Mouse (Mus musculus): ENCODE data around the gene Ifrd2.
"Not testable (repeated sequence)": the region's sequence is repeated elsewhere in the genome, so short reads cannot be mapped to it uniquely, and the experiment has no call there.

Gene Ifrd2

DNA sequence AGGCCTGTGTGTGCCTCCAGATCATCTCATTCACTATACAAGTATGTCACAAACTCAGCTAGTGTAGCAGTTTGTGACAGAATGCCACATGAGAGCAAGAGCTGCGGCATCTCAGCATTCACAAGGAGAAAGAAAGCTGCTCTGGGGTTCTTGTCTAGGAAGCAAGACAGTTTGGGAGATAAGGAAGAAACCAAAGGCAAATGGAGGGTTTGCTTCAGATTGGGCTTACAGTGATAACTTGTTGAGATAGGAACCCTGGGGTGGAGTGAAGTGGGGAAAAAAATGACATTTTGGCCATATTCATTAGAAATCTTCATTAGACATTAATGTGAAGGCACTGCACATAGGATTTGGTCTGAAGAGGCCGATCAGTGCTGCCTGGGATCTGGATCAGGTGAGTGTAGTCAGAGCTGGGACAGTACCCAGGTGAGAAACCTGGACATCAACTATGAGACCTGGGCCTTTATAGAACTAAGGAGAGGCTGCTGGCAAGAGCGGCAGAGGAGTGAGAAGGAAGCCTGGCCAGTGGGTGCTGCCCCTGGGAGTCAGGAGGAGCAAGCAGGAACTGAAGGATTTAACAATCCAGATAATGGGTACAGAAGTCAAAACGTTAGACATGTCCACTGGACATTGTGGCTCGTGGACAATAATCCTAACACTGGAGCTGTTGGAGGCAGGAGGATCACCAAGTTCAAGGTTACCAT lies 34.6 kb upstream of the Ifrd2 start:
- no peak for DNase-seq

DNA sequence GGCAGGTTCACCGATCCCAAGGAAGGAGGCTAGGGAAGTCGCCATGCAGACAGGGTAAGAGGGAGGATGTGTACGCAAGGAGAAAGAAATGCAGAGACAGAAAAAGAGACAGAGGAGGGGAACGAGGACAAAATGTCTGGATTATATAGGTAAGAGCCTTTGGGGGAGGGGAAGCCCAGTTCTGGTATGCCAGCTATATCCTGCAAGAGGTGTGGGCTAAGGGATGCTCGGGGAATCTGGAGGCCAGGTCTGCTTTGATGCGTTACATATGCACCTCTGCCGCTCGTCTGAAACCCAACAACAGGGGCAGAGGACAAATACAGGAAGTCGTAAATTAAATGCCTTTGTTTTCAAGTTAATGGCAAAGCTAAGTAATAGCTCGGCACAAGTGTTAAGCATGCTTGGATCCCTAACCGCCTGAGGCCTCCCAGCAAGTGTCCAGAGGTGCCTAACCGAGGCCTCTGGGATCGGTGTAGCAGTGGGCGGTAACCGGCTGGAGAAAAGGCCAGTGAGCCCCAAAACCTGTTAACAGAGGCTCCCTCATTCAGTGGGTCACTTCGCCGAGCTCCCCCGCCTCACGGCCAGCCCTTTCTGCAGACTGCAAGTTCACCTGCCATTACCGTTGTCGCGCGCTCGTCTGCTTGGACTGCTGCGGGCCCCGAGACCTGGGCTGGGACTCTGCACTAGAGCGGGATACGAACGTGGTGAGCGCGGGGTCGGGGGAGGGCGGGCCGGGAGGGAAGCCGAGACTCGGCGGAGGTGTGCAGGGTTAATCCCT lies 33.7 kb upstream of the Ifrd2 start:
- DNase-seq, result peak in 1 of 2 experiments; percentile 61

DNA sequence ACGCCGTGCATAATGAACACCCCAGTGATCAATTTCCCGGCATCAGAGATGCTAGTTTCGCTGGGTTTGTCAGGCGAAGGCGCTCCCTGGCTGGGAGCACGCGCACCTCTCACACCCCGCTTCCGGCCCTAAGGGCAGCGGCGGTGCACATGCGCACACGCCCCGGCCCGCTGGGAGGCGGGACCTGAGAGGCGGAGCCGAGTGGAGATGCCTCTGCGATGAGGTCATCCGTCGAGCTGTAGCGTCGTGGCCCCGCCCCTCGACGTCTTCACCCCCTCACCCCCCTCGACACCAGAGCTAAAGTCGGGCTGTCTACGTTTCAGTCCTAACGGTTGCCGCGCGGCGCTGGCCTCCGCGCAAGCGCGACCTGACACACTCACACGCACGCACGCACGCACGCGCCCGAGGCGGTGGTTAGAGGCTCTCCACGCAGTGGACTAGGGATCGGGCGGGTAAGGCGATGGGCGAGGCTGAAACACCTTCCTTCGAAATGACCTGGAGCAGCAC lies 33.1 kb upstream of the Ifrd2 start:
- peak; percentile 96 to 97 for DNase-seq

DNA sequence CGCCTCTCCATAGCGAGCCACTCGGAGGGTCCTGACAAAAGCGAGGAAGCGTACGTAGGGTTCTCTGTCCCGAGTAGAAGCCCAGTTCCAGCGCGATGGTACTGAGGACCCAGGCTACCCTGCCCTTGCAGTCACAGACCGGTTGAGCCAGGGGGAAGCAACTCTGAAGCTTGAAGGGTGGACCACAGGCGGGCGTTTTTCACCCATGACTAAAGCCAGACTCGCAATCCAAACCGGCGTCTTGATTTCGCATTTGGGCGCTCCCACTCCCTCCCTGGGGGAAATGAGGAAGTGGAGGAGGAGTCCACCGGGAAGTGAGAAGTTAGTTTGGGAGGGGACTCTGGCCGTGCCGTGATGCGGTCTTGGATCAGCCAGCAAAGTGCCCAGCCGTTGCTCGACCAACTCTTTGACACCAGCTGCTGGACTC lies 32.4 kb upstream of the Ifrd2 start:
- no peak for DNase-seq

DNA sequence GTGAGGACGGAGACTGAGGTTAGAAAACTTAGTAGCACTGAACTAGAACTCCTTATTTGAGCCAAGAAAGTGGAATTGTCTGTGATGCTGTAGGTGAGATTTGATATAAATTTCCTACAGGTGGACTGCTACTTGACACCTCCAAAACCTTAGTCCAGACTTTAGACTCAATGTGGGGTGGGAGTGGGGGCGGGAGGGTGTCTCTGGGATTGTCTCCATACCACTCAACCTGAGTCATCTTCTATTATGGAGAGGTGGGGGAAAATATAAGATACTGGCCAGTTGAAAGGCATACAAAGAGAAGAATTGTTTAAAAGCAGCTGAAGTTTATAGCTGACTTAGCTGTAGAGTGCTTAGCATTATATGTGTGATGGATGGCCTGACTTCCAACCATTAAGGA lies 31.7 kb upstream of the Ifrd2 start:
- DNase-seq, result no peak

DNA sequence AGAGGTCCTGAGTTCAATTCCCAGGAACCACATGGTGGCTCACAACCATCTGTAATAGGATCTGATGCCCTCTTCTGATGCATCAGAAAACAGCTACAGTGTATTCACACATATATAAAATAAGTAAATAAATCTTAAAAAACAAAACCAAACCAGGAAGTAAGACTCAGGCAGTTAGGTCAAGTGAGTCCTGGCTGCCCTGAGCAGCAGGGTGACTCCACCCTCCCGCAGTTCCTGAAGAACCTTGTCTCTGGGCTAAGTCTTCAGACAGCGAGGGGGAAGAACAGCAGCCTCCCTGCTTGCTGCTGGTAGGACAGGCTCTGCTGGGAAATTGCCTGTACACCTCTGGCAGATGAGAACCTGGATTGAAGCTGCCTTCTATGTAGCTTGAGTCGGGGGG lies 31.1 kb upstream of the Ifrd2 start:
- DNase-seq, result no peak

DNA sequence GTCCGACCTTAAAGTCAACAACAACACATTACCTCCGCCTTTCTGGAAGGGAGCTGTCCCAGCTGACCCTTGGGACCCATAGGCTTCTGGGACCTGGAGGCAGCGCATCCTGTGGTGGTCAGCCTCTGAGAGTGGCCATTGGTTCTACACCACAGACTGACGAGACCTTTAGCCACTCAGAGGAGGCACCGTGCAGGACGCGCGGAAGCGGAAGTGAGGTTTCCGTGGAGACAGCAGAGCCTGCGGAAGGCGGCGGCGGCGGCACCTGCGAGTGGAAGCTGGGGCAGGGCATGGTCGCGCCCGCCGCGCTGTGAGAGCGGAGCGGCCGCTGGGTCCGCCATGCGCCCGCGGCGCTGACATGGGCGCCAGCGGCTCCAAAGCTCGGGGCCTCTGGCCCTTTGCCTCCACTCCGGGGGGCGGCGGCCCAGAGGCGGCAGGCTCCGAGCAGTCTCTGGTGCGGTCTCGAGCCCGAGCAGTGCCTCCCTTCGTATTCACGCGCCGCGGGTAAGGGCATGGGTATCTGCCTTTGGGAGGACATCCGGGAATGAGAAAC lies 24.3 kb upstream of the Ifrd2 start, which contains the start of gene Tusc2:
Tusc2 (plus strand) TSS at position 227 of the 553 bp plus-strand sequence.
- DNase-seq, result peak; percentile 94 to 95

DNA sequence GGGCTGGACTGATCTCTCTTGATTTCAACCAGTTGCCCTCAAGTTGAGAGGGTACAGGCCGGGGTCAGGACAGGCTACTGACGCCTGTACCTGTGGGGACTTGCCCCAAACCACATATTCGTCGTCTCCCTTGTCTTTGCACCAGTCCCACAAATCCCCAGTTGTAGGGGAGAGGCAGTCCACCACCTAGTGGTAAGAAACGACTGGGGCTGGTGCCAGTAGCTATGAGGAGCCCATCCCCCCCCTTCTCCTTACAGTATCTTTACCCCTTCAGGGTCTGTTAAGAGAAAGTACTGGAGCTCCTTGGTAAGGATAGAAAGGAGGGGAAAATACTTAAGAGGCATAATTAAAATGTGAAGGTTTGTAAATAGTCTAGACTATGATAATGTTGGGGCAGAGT lies 21.9 kb upstream of the Ifrd2 start:
- not testable (repeated sequence) for DNase-seq

DNA sequence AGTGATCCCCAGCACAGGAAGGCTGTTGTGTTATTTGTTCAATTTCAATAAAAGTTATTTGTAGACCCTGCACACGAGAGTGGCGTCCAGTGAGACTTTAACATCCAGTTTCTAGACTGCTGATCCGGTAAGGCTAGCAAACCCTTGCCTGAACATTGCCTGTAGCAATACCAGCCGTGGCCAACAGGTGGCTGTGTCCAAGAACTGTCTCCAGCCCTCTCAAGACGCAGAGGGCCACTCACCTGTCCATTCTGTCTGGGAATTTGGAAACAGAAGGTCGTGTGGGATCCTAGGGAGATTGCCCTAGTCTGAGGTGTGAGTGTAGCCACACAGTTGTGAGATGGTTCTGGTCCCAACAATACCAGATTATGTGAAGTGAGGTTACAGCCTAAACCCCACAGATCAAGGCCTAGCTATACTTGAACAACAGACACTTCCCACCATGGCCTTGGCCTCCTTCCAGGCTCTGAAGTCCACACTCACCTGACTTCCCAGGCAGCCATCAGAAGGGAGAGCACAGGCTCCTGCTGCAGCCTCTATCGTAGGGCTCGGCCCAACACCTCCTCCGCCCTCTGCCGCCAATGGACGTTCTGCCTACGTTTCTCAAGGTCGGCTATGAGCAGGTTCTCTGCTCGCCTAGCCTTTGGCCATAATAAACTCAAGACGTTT lies 21.3 kb upstream of the Ifrd2 start:
- peak; percentile 89 to 93 for DNase-seq

DNA sequence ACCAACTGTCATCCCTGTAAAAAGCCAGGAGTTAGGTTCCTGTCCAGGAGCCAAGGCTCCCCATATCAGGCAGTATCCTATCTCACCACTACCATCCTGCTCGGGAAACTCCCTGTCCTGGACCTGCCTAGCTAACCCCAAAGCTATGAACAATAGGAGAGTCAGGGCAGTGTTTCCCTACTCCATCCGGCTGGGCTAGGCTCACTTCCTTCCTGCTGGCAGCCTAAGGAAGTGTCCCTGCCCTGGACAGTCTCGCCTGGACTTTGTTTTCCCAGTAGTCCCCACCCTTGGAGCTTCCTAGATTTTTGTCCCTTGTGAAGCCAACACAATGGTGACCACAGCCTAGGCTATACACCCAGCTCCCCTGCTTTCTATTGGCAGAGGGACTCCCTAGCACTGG lies 20.6 kb upstream of the Ifrd2 start:
- no peak for DNase-seq

DNA sequence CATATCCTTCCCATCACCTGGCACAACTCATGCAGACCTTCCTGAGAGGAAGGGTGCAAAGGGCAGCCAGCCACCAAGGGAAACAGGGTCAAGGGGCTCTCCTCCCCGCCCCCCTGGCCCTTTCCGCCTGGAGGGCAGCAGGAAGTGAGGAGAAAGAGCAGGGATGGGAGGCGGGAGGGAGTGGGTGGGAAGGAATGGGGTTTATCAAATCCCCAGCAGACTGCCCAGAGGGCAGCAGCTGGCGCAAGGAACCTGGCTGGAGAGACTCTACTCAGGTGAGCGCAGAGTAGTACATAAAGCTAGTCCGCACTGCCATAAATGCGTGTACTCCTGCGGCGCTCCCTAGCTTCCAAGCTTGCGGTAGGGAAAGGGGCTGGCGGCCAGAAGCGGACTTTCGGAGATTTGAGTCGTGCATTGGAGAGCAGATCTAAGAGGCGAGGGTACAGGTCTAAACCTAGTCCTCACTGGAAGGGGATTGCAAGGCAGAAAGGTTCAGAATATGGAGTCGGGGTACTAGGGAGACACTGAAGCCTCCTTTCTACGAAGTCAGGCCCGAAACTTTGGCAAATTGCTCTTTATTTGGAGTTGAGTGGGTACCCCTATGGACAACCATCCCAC lies 19.6 kb upstream of the Ifrd2 start, which contains the start of gene Hyal2:
Hyal2 (plus strand) TSS at position 244 of the 618 bp plus-strand sequence.
- DNase-seq, result no peak

DNA sequence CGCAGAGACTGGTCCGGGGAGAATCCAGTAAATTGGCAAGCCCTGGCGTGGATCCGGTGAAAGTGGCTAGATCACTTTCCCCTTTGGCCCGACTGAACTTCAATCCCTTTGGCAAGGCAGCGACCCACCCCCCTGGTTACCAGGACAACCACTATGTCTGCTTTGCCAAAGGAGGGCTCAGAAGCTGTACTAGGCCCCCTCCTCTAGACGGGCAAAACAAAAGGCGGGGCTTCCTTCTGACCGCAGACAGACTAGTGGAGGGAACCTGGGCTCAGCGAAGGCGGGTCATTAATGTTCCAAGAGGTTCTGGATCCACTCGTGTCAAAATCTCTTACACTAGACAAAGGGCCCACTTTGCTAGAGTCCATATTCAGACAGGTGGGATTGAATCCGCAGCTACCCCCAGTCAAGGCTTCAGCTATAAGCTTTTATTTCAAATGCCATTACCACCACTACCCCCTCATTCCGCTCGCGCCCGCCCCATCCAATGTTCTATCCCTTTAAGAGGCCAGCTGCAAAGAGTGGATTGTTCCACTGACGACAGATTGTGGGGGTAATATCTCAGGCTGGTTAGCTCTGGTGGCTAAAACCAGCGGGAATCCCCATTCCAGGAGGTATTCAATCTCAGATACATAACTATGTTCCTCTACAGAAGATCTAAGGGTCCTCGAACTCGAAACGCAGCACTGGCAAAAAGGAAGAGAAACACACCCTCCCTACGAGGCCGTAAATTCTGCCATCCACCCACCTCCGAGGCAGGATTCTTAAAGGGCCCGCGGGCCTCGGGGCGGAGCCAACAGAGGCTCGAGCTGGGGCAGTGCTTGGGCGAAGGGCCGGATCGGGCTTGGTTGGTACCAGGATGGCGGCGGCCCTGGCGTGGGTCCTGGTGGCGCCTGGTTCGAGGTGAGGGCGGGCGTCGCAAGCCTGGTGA lies 18.8 kb upstream of the Ifrd2 start:
- DNase-seq, result peak; percentile 86 to 88

DNA sequence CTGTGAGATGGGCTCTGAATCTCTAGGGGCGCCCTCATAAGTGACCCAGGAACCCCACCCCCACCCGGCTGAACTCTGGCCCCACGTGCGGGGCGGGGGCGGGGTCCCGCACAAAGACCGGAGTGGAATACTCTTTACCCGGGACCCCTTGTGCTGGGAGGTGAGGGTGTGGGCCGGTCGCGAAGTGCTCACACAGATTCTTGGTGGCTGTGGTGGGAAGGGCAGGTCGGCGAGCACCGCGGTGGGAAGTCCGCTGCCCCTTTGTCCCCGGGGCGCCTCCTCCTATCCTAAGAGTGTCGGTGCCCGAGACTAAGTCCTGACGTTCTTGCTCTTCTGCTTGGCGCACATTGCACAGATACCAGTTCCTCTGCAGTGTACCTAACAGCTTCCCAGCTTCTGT lies 18.2 kb upstream of the Ifrd2 start:
- peak in 1 of 2 experiments; percentile 52 for DNase-seq

DNA sequence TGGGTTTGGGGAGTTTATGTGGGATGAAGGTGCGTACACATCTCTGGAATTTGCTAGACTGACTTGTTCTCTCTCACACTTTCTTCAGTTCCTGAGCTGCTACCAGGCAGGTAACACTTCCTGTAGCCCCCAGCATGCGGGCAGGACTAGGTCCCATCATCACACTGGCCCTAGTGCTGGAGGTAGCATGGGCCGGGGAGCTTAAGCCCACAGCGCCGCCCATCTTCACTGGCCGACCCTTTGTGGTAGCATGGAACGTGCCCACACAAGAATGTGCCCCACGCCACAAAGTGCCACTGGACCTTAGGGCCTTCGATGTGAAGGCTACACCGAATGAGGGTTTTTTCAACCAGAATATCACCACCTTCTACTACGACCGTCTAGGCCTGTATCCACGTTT lies 17.4 kb upstream of the Ifrd2 start:
- DNase-seq, result no peak

DNA sequence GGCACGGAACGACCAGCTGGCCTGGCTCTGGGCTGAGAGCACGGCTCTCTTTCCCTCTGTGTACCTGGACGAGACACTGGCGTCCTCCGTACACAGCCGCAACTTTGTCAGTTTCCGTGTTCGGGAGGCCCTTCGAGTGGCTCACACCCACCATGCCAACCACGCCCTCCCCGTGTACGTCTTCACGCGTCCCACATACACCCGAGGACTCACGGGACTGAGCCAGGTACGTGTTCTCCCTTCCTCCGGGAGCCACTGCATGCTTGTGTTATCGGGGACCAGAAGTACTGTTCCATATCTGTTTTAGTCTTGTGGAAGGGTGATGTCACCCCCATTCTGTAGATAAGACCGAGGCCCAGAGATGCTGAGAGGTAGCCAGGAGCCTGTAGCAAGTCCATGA lies 16.6 kb upstream of the Ifrd2 start:
- DNase-seq, result no peak

DNA sequence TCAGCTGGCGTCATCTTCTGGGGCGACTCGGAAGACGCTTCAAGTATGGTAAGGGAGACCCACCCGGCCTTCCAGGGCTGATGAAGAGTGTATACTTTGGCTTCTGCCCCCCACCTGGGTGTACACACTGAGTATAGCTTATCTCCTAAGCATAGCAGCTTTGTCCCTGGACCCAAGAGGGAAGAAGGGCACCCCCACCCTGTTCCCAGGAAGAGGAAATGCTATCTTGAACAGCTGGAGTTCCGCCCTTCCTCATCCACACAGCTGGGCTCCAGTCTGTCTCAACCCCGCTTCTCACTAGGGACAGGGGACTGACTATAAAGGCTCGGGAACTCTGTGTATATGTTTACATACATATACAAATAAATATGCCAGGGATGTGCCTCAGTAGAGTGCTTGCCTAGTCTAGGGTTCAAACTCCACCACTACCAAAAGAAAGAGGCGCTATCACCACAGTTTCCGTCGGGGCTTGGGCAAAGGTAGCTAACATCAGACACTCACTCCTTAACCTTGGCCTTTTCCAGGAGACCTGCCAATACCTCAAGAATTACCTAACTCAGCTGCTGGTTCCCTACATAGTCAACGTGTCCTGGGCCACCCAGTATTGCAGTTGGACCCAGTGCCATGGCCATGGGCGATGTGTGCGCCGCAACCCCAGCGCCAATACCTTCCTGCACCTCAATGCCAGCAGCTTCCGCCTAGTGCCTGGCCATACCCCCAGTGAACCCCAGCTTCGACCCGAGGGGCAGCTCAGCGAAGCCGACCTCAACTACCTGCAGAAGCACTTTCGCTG lies 15.7 kb upstream of the Ifrd2 start:
- DNase-seq, result no peak

DNA sequence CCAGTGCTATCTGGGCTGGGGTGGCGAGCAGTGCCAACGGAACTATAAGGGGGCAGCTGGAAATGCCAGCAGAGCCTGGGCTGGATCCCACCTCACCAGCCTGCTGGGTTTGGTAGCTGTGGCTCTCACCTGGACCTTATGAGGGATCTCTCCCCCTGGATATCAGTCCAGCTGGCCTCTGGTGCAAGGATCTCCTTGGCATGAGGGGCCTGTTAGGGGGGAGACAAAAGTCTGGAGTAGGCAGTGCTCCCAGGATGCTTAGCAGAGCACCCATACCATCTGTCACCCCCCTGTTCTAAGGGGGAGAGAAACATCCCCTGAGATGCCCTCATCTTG lies 15.1 kb upstream of the Ifrd2 start:
- no peak for DNase-seq

DNA sequence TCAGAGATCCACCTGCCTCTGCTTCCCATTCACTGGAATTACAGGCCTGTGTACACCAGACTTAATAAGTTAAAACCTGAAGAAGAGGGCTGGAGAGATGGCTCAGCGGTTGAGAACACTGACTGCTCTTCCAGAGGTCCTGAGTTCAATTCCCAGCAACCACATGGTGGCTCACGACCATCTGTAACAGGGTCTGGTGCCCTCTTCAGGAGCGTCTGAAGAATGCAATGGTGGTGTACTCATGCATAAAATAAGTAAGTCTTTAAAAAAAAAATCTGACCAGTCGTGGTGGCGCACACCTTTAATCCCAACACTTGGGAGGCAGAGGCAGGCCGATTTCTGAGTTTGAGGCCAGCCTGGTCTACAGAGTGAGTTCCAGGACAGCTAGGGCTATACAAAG lies 13.7 kb upstream of the Ifrd2 start:
- DNase-seq, result not testable (repeated sequence)

DNA sequence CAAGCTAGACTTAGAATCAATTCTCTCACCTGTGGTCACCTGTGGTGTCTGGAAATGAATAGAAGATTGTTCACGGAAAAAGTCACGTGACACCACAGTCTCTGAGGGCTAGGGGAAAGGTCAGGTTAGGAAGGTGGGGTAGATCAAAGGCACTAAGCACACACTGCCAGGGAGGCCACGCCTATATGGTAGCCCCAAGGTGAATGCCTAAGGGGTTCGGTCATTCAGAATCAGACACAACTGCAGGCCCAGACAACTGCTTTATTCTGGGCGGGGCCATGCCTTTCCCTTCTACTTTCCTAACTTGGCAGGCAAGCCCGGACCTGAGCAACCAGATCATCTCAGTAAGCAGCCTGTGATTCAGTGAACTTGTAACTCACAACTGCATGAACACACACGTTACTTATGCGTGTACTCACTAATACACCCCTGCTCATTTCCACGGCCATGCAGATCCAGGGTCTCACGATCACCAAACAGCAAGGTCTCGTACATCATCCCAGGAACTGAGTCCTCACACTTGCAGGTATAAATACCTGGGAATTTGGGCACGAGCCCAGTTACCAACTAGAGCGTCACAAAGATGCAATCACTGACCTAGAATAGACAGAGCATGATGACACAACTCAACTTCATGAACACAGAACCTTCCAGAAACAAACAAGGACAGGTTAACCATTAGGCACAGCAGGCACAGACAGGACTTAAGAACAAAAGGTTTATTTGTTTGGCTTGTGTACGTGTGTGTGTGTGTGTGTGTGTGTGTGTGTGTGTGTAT lies 11.7 kb upstream of the Ifrd2 start:
- DNase-seq, result peak; percentile 66 to 84

Measured in cerebellum, postnatal 14 days (tissue).